Mouse (Mus musculus) heart, embryonic 12.5 days (tissue): ENCODE measurements around the gene Prkch. TPM values are rescaled to one million over a fixed set of nuclear protein-coding genes. Genes with fewer than 3 reads are reported as not detected.

ENCODE experiments used
- ATAC-seq: fragments of 200-750 bp; cut with Nextera tagmentation; 2 replicates; pipeline ENCODE4 v1.8.0; 2017; ENCODE audit warnings: moderate TSS enrichment, moderate library complexity; ENCODE audit not compliant: insufficient number of reproducible peaks, low FRiP score
- H3K27ac ChIP-seq: fragments of 300-500 bp; sonication (generic); 2 replicates; pipeline ENCODE4 v1.5.1; 2016; ENCODE audit warnings: mild to moderate bottlenecking, moderate library complexity; ENCODE audit not compliant: poor library complexity, severe bottlenecking
- H3K27me3 ChIP-seq: fragments of 300-500 bp; sonication (generic); replicated peaks from 2 replicates; pipeline ENCODE4 v1.6.1; 2016; ENCODE audit warnings: mild to moderate bottlenecking, moderate library complexity
- H3K36me3 ChIP-seq: fragments of 300-500 bp; sonication (generic); 2 replicates; pipeline ENCODE4 v1.6.1; 2016; ENCODE audit warnings: mild to moderate bottlenecking, moderate library complexity
- H3K4me1 ChIP-seq: fragments of 300-500 bp; sonication (generic); replicated peaks from 2 replicates; pipeline ENCODE4 v1.6.1; 2016; ENCODE audit warnings: mild to moderate bottlenecking
- H3K4me2 ChIP-seq: fragments of 300-500 bp; sonication (generic); 2 replicates; pipeline ENCODE4 v1.6.1; 2016; ENCODE audit warnings: mild to moderate bottlenecking, moderate library complexity
- H3K4me3 ChIP-seq: fragments of 300-500 bp; sonication (generic); 2 replicates; pipeline ENCODE4 v1.5.1; 2016; ENCODE audit warnings: mild to moderate bottlenecking
- H3K9ac ChIP-seq: fragments of 300-500 bp; sonication (generic); 2 replicates; pipeline ENCODE4 v1.6.1; 2016; ENCODE audit warnings: mild to moderate bottlenecking, moderate library complexity
- H3K9me3 ChIP-seq: fragments of 300-500 bp; sonication (generic); replicated peaks from 2 replicates; pipeline ENCODE4 v1.6.1; 2016; ENCODE audit warnings: mild to moderate bottlenecking, moderate library complexity
- WGBS: fragments of 180-500 bp; shearing (Covaris S2); methylation state at CpG from one replicate; pipeline ENCODE4 v1.1.7; 2016; 5-methylcytosine and 5-hydroxymethylcytosine counted together
- polyA plus RNA-seq: library from polyadenylated mRNA; unstranded; fragments of >200 nt; fragmentation: Nextera tagmentation; extraction: Ambion mirVana; gene quantifications from 2 replicates; pipeline ENCODE4 v1.2.1, GENCODE M21; 2016

Gene Prkch
- polyA plus RNA-seq, 1 experiment from 2014 or later, result 19.5 TPM

GRCm38 (mm10) chr12:73698841-73699240 is 114.2 kb downstream of the Prkch start:
- Histone ChIP-seq H3K4me1 (peaks cover 21% of the 10 kb centered on the region), H3K9ac (no peak overlapping the region), H3K27ac (no peak overlapping the region), H3K4me2 (no peak overlapping the region), H3K9me3 (no peaks in the 10 kb centered on the region), H3K4me3 (no peak overlapping the region), H3K36me3 (0 out of 2 replicates have a peak, but pooled peaks cover 6% of the 10 kb centered on the region), H3K27me3 (no peaks in the 10 kb centered on the region)
- WGBS, result 79% methylated on average over 8 of the region's 8 CpGs
- no peak for ATAC-seq

- Histone ChIP-seq H3K4me2 (no peak overlapping the region), H3K4me1 (peaks cover 21% of the 10 kb centered on the region), H3K27me3 (no peaks in the 10 kb centered on the region), H3K9ac (no peak overlapping the region), H3K27ac (no peak overlapping the region), H3K4me3 (no peak overlapping the region), H3K36me3 (0 out of 2 replicates have a peak, but pooled peaks cover 6% of the 10 kb centered on the region), H3K9me3 (no peaks in the 10 kb centered on the region)
- no peak for ATAC-seq
- 73% methylated on average over 17 of the region's 17 CpGs for WGBS
These were observed 115.0 kb downstream of the Prkch start for GRCm38 (mm10) chr12:73699471-73700186.

- Histone ChIP-seq H3K9me3 (no peaks in the 10 kb centered on the region), H3K36me3 (0 out of 2 replicates have a peak, but pooled peaks cover 6% of the 10 kb centered on the region), H3K4me3 (no peak overlapping the region), H3K27me3 (no peaks in the 10 kb centered on the region), H3K9ac (no peak overlapping the region), H3K4me2 (no peak overlapping the region), H3K27ac (no peak overlapping the region), H3K4me1 (peaks cover 21% of the 10 kb centered on the region)
- 16% methylated on average over 6 of the region's 6 CpGs for WGBS
- no peak; the same call in 1 of the 2 replicates for ATAC-seq
These were observed 116.0 kb downstream of the Prkch start for GRCm38 (mm10) chr12:73700544-73701069.

- Histone ChIP-seq H3K27me3 (no peaks in the 10 kb centered on the region), H3K36me3 (0 out of 2 replicates have a peak, but pooled peaks cover 6% of the 10 kb centered on the region), H3K4me1 (peaks cover 21% of the 10 kb centered on the region), H3K27ac (no peak overlapping the region), H3K9me3 (no peaks in the 10 kb centered on the region), H3K9ac (no peak overlapping the region), H3K4me3 (no peak overlapping the region), H3K4me2 (no peak overlapping the region)
- ATAC-seq, result no peak
- WGBS, result 82% methylated on average over 3 of the region's 3 CpGs
These were observed 117.4 kb downstream of the Prkch start for GRCm38 (mm10) chr12:73701999-73702398.

GRCm38 (mm10) chr12:73704382-73704781 is 119.8 kb downstream of the Prkch start:
- no peak for ATAC-seq
- no peak overlapping the region for H3K27ac ChIP-seq
- no peaks in the 10 kb centered on the region for H3K27me3 ChIP-seq
- peaks cover 28% of the 10 kb centered on the region for H3K4me1 ChIP-seq
- H3K9ac ChIP-seq, result no peak overlapping the region
- H3K4me2 ChIP-seq, result no peak overlapping the region
- no peak overlapping the region for H3K4me3 ChIP-seq
- H3K36me3 ChIP-seq, result 0 out of 2 replicates have a peak, but pooled peaks cover 6% of the 10 kb centered on the region
- no peaks in the 10 kb centered on the region for H3K9me3 ChIP-seq
- WGBS, result 74% methylated on average over 3 of the region's 3 CpGs

GRCm38 (mm10) chr12:73705097-73705690 is 120.6 kb downstream of the Prkch start:
- H3K27me3 ChIP-seq, result no peaks in the 10 kb centered on the region
- H3K4me1 ChIP-seq, result peaks cover 19% of the 10 kb centered on the region
- H3K36me3 ChIP-seq, result 0 out of 2 replicates have a peak, but pooled peaks cover 6% of the 10 kb centered on the region
- WGBS, result 49% methylated on average over 7 of the region's 7 CpGs
- no peaks in the 10 kb centered on the region for H3K9me3 ChIP-seq
- ATAC-seq, result no peak
- H3K27ac ChIP-seq, result no peak overlapping the region
- no peak overlapping the region for H3K4me2 ChIP-seq
- no peak overlapping the region for H3K4me3 ChIP-seq
- no peak overlapping the region for H3K9ac ChIP-seq

- 46% methylated on average over 5 of the region's 5 CpGs for WGBS
- no peak overlapping the region for H3K4me3 ChIP-seq
- H3K27ac ChIP-seq, result peak overlapping the region; percentile 18; the same call in 1 of the 2 replicates
- no peaks in the 10 kb centered on the region for H3K36me3 ChIP-seq
- no peaks in the 10 kb centered on the region for H3K9me3 ChIP-seq
- H3K27me3 ChIP-seq, result no peaks in the 10 kb centered on the region
- H3K4me1 ChIP-seq, result peaks cover 21% of the 10 kb centered on the region
- H3K9ac ChIP-seq, result 0 out of 2 replicates have a peak overlapping the region, but pooled peaks have one; percentile 5
- peak; percentile 49; the same call in 1 of the 2 replicates for ATAC-seq
- no peak overlapping the region for H3K4me2 ChIP-seq
These were observed 123.9 kb downstream of the Prkch start for GRCm38 (mm10) chr12:73708498-73708897.

GRCm38 (mm10) chr12:73708920-73709319 is 124.3 kb downstream of the Prkch start:
- peak overlapping the region; percentile 18; the same call in 1 of the 2 replicates for H3K27ac ChIP-seq
- 0 out of 2 replicates have a peak overlapping the region, but pooled peaks have one; percentile 5 for H3K9ac ChIP-seq
- no peaks in the 10 kb centered on the region for H3K9me3 ChIP-seq
- ATAC-seq, result peak; percentile 77
- H3K36me3 ChIP-seq, result no peaks in the 10 kb centered on the region
- peaks cover 21% of the 10 kb centered on the region for H3K4me1 ChIP-seq
- no peaks in the 10 kb centered on the region for H3K27me3 ChIP-seq
- H3K4me3 ChIP-seq, result no peak overlapping the region
- 6% methylated on average over 8 of the region's 8 CpGs for WGBS
- no peak overlapping the region for H3K4me2 ChIP-seq

GRCm38 (mm10) chr12:73710846-73711245 is 126.2 kb downstream of the Prkch start:
- no peak overlapping the region for H3K4me3 ChIP-seq
- no peak for ATAC-seq
- H3K27ac ChIP-seq, result no peak overlapping the region
- no peaks in the 10 kb centered on the region for H3K9me3 ChIP-seq
- H3K36me3 ChIP-seq, result no peaks in the 10 kb centered on the region
- H3K4me1 ChIP-seq, result peaks cover 21% of the 10 kb centered on the region
- no peak overlapping the region for H3K9ac ChIP-seq
- 67% methylated on average over 5 of the region's 5 CpGs for WGBS
- H3K4me2 ChIP-seq, result no peak overlapping the region
- H3K27me3 ChIP-seq, result no peaks in the 10 kb centered on the region

- no peak for ATAC-seq
- Histone ChIP-seq H3K4me3 (no peak overlapping the region), H3K9me3 (no peaks in the 10 kb centered on the region), H3K27ac (no peak overlapping the region), H3K4me1 (peaks cover 21% of the 10 kb centered on the region), H3K4me2 (no peak overlapping the region), H3K27me3 (no peaks in the 10 kb centered on the region), H3K9ac (no peak overlapping the region), H3K36me3 (no peaks in the 10 kb centered on the region)
- 47% methylated on average over 6 of the region's 6 CpGs for WGBS
These were observed 127.5 kb downstream of the Prkch start for GRCm38 (mm10) chr12:73712122-73712521.

- no peak overlapping the region for H3K4me3 ChIP-seq
- H3K4me2 ChIP-seq, result no peak overlapping the region
- H3K36me3 ChIP-seq, result no peaks in the 10 kb centered on the region
- H3K27ac ChIP-seq, result no peak overlapping the region
- no peaks in the 10 kb centered on the region for H3K27me3 ChIP-seq
- no peaks in the 10 kb centered on the region for H3K9me3 ChIP-seq
- 84% methylated on average over 5 of the region's 5 CpGs for WGBS
- H3K4me1 ChIP-seq, result peaks cover 14% of the 10 kb centered on the region
- no peak overlapping the region for H3K9ac ChIP-seq
- ATAC-seq, result no peak
These were observed 130.0 kb downstream of the Prkch start for GRCm38 (mm10) chr12:73714589-73714988.
